Mouse (Mus musculus) kidney, adult 9 months (tissue): ENCODE results near the gene Bik.
A peak's percentile ranks its signal among the peaks of the same experiment; 100 is the strongest.

Source experiments
- DNase-seq: peaks from one replicate; pipeline ENCODE4 v3.0.0; 2022

Bik gene

DNA sequence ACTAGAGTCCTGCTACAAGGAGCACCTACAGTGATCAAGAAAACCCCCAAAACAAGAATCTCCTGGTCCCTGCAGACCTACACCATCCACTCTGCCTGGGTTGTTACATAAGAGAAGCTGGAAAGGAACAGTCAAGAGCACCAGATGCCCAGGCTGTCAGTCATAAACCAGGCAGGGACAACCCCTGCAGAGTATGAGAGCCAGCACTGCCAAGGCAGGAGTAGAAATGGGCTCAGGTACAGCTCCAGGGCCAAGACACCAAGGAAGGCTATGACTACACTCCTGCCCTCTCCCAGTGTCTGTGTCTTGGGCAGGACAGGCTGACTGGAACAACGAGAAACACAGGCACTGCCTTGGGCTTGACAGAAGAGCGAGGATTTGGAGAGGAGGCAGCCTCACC lies 23.5 kb downstream of the Bik start:
- DNase-seq, result no peak

- DNase-seq, result no peak
Observed at GRCm38 (mm10) chr15:83553831-83554230, 27.2 kb downstream of the Bik start.

DNA sequence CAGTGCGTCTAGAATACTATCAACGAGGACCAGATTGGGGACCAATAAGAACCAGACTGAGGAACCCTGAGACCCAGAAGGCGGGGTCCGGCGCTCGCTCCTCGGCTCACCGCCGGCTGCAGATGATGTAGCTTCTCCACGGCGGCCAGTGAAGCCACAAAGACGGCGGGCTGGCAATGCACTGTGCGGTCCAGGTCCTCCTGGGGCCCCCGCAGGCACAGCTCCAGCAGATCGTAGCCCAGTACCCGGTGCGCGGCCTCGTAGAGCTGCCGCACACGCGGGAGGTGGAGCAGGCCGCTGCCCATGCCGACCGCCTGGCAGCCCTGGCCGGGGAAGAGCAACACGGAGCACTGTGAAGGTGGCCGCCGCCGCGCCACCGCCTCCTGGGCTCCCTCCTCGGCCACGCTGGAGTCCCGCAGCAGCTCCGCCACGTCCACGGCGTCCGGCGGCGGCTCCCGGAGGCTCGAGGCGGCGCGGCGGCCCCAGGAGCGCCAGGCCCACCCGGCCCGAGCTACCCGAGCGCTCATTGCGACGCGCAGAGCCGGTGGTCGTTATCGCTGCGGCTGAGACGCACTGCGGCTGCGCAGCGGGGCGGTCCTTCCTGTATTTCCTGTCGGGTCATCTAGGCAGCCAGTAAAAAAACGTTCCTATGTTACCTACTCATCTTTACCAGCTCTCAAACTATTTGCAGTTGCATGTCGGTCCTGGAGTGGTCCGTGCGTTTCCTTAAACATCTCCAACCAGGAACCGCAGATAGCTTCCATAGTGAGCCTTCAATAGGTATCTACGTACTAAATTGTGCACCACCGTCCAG lies 28.7 kb downstream of the Bik start:
- DNase-seq, result peak; percentile 87

DNA sequence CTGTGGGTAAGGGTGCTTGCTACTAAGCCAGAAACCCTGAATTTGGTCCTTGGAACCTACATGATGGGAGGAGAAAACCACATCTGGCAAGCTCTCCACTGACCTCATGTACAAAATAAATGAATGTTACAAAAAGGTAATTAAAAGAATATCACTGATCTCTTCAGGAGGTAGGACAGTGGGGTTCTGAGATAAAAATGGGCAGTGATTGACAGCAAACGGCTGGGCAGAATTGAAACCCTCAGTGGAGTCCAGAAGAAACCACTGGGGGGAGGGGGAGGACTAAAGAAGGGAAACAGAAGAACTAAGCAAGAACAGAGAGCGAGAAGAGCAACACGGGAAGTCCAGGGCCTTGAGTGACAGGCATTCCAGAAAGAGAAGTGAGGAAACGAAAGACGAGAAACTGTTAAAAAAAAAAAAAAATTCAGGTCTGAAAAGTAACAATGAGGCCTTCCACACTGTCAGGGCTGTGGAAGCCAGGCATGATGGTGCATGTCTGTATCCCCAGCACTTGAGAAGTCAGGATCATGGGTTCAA lies 34.3 kb downstream of the Bik start:
- no peak for DNase-seq

- DNase-seq, result peak; percentile 91
Observed at GRCm38 (mm10) chr15:83562626-83563270, 36.1 kb downstream of the Bik start.

DNA sequence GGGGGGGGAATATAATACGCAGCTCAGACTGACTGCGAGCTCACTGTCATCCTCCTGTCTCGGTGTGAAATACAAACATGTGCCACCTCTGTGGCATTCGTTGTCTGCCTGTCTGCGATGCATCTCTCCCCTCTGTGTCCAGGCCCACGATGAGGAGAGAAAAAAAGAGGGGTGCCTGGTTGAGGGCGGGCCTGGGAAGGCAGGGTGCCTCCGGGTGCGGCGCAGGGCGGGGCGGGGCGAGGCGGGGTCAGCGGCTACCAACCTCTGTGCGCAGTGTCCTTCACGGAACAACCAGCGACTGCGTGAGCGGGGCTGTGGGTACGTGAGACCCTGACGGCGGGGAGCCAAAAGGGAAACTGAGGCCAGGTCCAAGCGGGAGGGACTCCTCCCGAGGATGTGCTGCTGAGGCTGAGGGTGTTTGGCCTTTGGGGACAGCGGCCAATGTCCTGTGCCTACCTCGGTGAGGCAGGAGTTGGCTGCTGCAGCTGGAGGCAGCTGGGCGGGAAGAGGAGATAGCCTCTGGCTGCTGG lies 36.7 kb downstream of the Bik start, which contains the start of the genes Tspo and Mcat:
Gene Tspo, plus strand, starts transcription at position 266 of the 530 bp plus-strand sequence.
Gene Mcat, minus strand, starts transcription at position 461 of the 530 bp plus-strand sequence.
- peak; percentile 60 for DNase-seq

GRCm38 (mm10) chr15:83563857-83564651 lies 37.4 kb downstream of the Bik start:
- DNase-seq, result peak; percentile 73

DNA sequence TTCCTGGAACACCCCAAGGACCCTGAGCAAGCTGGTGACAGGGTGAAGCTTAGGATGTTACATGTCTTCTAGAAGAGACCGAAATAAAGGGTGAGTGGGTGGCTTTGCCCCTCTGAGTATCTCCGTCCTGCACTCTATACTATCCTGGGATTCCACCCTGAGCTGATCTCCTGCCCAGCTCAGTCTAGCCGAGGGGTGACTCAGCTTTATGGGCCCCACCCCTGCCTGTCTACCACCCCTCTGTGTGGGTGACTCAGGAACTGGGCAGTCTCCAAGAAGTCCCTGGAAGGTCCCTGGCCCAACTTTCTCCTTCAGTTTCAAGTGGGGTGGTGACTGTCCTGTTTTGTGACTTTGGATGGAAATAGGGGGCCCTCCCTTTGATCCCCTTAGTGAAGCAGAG lies 38.8 kb downstream of the Bik start:
- DNase-seq, result no peak

GRCm38 (mm10) chr15:83566006-83566405 lies 39.3 kb downstream of the Bik start:
- DNase-seq, result no peak

- no peak for DNase-seq
Observed at GRCm38 (mm10) chr15:83567728-83568127, 41.1 kb downstream of the Bik start.

- DNase-seq, result no peak
Observed at GRCm38 (mm10) chr15:83568544-83568943, 41.9 kb downstream of the Bik start.

GRCm38 (mm10) chr15:83569682-83570081 lies 43.0 kb downstream of the Bik start:
- DNase-seq, result no peak

DNA sequence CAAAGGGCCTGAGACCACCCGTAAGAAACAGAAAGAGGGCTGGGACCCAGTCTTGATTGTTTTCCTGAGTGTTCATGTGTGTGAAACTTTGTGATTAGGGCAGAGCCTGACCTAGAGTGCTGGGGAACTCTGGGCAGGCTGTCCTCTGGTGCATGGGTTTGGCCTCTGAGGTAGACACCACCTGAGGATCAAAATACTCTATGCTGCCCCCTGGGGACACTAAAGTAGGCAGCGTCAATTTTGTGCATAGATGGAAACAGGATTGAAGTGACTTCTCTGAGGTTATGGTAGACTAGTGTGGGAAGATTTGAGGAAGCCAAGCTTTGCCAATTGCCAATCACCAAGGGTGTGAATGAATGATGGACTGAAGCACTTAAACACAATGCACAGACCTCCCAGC lies 44.0 kb downstream of the Bik start:
- no peak for DNase-seq

GRCm38 (mm10) chr15:83571636-83572035 lies 45.0 kb downstream of the Bik start:
- DNase-seq, result peak; percentile 80

DNA sequence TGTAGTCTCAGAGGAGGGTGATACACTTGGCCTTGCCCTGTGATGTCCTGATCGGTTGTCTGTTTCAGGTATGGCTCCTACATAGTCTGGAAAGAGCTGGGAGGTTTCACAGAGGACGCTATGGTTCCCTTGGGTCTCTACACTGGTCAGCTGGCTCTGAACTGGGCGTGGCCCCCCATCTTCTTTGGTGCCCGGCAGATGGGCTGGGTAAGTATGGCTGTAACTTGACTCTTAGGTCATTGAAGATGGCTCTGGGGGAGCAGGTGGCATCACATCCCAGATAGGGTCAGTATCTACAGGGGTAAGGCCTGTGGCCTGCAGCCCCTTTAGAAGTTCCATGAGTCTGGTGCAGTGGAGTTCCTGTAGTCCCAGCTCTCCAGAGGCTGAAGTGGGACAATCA lies 45.5 kb downstream of the Bik start:
- DNase-seq, result no peak

GRCm38 (mm10) chr15:83573606-83574005 lies 46.9 kb downstream of the Bik start:
- no peak for DNase-seq

- no peak for DNase-seq
Observed at GRCm38 (mm10) chr15:83574731-83575351, 48.2 kb downstream of the Bik start.

GRCm38 (mm10) chr15:83575543-83575942 lies 48.9 kb downstream of the Bik start:
- DNase-seq, result no peak

DNA sequence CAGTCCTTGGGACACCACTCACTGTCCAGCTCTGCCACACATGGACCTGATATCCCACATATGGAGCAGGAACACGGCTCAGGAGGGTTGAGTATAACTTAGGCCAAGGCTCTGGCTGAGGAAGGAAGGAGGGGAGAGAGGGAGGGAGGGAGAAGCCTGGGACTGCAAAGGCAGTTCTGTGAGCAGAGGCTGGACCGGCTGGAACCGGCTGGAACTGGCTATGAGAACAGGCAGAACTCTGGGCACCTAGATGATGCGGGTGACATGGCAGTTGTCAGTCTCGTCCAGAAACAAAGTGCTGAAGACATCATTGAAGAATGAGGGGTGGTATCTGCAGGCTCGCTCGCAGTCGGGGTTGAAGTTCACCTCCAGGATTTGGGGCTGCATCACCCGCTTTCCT lies 50.0 kb downstream of the Bik start:
- no peak for DNase-seq

DNA sequence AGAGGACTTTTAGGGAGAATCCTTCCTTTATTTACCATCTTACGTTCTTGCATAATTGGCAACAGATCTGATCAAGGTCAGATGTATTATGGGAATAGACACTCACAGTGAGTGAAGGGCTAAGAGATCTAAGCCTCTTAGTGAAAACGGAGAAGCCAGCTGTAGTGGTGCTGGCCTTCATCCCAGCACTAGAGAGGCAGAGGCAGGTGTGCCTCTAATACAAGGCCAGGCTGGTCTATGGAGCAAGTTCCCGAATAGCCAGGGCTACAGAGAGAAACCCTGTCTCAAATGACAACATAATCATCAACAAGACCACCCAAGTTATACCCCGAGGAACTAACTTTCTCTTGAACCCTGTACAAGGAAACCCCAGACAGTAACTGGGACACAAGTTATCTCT lies 56.3 kb downstream of the Bik start:
- no peak for DNase-seq

DNA sequence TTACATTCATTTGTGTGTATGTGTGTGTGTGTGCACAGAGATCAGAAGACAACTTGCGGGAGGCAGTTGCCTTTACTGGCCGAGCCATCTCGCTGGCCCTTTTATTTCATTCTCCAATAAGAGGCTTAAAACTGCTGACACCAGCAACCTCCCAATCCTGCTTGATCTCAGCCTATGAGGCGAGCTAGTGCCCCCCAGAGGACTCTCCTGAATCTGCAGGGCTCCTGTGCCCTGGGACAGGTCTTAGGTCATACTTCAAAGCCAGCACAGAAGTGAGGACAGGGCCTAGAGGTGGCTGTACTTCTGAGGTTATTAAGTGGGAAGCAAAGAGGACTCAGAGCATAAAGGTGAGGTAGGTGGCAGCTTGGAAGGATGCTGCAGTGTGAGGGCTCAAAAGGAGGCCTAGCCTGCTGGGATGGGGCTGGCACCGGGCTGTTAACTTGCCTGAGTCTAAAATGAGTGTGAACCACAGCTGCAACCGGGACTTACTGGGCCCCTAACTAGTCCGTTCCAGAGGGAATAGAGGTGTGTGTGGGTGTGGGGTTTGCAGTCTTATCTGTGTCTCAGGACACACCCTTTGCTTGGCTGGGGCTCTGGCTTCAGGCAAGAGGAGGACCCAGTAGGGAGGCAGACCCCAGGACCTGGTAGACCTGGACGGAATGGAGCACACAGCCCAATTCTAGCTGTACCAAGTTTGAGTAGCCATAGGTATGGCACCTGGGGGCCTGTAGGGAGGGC lies 56.9 kb downstream of the Bik start:
- peak; percentile 82 for DNase-seq

DNA sequence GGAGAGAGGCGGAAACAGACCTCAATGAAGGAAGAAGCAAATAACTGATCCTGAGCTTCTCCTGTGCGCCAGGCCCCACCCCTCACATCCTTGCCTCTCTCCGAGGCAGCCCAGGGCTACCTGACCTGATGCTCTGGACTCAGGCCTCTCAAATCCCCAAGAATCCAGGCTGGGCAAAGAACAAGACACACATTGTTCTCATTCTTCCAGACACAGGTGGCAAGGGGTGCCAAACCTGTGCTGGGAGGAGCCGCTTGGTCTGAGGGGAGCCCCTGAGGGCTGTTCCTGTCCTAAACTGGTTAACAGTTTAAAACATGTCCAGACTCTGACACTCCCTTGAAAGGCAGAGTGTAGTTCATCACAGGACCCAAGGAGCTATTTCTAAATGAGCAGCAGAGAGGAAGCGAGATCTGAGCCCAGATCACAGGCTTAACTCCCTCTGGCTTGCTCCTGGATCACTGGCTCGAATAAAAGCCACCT lies 58.1 kb downstream of the Bik start:
- no peak for DNase-seq
